Mouse (Mus musculus) layer of hippocampus, adult 11-12 months (tissue): ENCODE data around the gene Lhx8.
A peak's percentile ranks its signal among the peaks of the same experiment; 100 is the strongest.

Experiments
- DNase-seq: peaks from one replicate; pipeline ENCODE4 v3.0.0; 2022; ENCODE audit warnings: low spot score

The Lhx8 gene

DNA sequence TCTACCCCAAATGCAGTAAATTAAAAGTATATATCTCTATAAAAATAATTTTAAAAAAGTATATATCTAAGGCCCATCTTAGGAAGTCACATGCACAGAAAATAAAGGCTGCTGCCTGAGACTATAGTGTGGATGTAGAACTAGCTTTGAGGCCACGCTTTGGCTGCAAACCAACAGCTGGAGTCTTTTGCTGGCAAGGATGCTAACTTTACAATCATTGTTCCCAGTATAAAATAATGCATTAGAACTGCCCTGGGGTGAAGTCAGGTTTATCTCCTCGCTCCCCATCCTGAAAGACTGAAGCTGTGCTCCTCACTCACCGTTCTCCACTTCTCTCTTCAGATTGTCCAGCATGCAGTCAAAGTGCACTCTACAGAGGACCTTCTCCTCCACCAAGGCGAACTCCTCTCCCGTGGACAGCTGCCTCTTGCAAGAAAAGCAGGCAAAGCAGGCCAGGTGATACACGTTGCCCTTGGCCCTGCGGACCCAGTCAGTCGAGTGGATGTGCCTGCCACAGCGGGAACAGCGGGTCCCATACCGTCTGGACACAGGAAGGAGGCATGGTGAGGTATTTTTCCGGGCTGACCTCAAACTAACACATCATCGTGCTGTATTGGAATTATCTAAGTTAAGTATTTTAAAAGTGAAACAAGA is 8.4 kb downstream of the Lhx8 start:
- no peak for DNase-seq

DNA sequence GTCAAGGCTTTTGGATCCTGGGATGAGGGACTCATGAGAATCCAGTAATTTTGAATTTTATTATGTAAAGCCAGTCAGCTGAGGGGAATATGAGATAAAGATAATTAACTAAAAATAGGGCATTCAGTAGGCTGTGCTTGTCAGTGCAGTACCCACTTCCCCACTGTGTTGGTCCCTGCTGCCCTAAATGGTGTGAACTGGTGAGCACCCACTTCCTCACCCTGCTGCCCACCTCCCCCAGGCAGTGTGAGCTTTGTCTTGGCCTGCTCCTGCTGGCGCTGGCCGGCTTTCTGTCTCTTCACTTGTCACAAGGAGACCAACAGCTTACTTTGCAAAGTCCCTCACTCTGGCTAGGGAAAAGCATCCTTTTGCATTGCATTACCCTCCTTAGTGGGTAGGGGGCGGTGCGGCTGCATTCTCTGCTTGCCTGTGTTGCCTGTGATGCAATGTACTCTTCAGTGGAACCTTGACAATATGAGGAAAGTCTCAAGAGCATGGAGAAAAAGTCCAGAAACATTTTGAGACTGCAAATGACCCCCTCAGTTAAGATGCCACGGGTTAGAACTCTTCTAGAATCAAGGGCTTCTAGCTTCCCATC is 12.7 kb downstream of the Lhx8 start:
- no peak for DNase-seq

DNA sequence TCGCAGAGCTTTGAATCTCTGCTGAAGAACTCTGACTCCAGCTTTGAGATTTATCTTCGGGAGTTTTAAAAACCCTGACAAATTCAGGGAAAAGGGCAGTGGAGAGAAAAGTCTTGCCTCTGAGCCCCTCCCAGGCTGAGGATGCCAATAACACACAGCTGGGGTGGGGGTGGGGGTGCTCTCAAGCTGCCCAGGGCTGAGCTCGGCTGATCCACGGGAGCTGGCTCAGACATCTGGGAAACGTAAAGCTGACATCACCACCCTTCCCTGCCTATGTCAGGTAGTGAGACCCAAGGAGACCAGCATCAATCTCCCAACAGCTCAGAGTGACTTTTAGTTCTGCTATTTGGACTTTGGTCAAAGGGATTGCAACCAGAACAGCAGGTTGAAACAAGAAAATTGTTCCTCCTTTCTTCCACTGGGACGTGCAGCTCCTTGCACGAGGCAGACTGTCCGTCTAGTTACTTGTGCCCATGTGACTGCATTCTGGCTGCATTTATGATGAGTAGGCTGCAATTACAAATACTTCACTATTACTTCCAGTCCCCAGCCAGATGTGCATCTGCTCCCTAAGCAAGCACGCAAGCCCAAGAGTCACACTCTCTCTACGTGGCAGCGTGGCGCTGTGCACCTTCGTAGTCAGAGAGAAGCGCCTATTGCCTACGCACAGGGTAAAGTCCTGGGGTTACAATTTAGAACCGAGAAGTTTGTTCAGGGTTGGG is 25.1 kb downstream of the Lhx8 start:
- no peak for DNase-seq

DNA sequence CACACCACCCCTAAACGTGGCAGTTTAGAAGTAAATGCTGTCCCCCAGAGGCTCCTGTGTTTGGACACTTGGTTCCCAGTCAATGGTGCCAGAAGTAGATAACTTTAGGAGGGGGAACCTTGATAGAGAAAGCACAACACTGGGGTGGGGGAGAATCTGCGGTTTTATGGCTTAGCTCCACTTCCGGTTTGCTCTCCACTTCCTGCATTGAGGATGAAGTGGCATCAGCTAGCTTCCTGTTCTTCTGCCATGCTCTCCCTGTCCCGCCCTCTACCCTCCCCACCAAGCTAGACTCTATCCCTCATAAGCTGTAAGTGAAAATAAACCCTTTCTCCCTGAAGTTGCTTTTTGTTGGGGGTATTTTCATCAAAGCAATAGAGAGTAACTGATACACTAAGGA is 29.4 kb downstream of the Lhx8 start:
- no peak for DNase-seq

DNA sequence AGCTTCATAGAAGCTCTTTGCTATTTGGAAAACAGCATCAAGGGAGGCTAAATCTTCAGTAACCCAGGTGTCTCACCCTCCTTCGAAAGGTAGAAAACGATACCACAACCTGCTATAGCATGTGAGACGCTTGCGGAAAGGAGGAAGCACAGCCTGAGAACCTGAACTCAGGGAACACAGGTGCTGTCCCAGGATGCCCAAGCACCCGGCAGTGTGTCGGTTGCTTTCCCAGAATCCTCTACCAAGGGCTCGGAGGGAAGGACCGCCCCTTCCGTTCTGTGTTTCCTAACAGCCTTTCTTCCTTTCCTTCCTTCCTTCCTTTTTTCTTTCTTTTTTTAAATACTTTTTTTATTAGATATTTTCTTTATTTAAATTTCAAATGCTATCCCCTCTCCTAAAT is 30.5 kb downstream of the Lhx8 start:
- no peak for DNase-seq

DNA sequence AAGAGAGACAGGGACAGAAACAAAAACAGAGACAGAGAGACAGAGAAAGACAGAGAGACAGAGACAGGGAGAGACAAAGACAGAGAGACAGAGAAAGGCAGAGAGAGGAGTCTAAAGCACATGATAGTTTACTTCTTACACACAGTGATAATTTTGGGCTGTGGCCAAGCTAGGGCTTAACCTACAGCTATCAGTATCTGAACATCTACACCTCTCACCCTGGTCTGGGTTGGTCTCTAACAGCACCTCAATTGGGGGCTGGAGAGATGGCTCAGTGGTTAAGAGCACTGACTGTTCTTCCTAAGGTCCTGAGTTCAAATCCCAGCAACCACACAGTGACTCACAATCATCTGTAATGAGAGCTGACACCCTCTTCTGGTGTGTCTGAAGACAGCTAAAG is 32.0 kb downstream of the Lhx8 start:
- no peak for DNase-seq

DNA sequence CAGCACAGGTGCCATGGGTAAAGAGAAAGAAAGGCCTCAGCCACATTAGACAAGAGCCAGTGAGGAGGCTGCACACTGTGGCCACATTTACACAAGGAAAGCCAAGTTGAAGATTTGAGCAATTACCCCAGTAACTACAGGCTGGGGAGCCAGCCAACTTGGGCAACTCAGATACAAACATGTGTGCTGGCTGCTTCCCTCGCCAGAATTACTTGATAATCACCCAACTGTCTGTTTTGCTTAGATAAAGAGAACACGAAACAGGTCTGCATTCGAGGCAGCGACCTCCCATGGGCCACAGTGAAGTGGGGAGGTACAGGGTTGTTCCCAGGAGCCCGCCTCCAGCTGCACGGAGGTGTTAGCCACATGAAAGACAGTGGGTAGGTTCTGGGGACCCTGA is 33.0 kb downstream of the Lhx8 start:
- peak; percentile 21 for DNase-seq

DNA sequence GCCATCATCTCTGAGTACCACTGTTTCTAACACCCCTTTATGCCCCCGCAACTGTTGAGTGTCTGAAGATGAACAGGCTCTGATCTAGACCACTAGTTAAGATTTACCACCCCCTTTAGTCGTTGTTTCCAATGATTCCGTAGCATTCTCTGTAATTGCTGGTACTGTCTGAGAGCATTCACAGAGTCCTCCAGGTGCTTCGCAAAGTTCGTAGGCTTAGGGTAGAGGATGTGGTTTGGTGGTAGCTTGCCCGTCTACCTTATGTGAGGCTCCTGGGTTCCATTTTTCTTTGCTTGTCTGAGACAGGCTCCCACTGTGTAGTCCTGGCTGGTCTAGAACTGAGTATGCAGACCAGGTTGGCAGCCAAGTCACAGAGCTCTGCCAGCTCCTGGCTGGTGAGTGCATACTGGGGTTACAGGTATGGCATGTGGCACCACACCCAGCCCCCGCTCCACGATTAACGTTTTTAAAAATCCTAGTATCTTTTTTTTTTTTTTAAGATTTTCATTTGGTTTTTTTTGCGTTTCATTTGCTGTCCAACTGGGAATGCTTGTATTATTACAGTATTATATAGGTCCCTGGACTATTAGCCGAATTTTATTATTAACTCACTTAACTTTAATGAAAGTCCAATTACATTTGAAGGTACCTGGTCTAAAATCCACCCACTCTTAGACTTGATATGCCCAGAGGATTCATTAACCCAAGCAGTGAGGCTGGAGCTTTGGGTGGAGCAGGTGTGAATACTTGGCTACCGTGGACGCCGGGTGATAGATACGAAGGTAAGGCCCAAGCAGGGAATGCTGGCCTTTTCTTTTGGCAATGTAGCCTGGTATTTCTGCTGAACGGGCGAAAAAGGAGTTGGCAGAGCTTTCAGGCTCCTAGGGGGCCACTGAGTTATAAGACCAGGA is 35.3 kb downstream of the Lhx8 start:
- DNase-seq = no peak

DNA sequence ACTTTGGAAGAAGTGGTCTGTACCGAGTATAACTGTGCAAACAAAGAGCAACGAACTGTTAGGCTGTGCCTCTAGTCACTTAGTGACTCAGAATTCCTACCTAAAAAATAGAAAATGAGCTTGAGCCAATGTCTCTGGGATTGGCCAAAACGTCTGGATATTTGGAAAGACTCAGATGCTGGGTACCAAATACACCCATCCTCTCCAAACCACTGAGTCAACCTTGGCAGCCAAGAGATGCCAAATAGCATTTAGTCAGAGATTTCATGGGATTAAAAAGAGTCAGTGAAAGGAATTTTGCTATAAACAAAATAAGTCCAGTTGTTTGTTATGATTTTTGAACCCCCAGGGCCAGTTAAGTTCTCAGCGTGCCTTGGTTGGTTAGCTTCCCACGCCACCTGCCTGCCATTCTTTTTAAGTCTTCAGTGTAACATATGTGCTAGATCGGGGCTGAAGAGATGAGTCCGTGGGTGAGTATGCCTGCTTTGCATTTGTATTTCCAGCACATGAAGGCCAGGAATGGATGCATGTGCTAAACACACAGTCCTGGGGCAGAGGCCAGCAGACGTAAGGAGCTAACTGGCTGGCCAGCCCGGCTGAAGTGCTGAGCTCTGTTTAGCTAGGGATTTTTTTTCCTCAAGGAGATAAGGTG is 36.5 kb downstream of the Lhx8 start:
- DNase-seq = no peak

DNA sequence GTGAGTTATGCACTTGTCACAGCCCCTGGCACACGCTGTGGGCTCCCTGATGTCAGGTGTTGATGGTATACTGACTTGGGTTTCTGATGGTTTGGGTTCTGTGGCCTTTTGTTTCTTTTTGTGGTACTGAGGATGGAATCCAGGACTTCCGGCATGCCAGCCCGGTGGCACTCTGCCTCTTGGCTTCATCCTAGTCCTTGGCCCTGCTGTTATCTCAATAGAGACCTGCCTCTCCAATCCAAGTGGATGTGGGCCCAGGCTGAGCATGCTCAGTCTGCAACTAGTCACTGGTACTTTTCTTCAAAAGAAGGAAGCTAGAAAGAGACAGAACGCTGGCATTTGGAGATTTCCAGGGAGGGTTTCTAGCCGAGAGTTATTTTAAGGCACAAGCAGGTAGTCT is 38.3 kb downstream of the Lhx8 start:
- no peak for DNase-seq

DNA sequence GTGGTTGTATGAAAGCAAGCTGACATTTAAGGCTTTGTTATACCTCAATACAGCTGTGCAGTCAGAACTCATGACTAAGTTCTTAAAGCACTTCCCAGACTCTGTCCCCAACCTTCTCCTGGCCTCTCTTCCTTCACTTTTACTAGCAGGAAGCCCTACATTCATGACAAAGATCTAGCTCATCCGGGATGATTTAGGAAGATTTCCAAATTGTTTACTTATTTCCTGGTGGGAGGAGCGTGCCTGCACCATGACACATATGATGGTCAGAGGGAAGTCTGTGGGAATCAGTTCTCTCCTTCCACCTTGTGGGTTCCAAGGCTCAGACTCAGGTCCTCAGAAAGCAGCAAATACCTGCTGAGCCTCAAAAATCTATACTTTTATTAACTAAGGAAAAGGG is 40.1 kb downstream of the Lhx8 start:
- no peak for DNase-seq

DNA sequence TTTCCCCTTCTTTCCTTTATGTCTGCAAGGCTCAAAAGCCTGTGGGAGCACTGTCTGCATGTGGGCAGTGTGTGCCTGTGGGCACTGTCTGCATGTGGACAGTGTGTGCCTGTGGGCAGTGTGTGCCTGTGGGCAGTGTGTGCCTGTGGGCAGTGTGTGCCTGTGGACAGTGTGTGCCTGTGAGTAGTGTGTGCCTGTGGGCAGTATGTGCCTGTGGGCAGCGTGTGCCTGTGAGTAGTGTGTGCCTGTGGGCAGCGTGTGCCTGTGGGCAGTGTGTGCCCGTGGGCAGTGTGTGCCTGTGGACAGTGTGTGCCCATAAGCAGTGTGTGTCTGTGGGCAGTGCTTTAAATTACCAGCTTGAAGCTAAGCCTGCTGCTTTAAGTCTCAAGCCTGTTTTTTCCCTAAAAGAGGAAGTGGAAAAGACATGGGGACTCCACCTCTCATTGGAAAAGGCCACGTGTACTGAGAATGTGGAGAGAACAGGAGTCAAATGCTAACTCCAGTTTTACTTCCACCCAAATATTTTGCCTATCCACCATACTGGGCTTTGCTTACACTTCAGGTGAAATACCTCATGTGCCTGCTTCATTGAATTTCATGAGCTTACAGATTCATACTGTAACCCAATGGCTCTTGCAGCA is 41.9 kb downstream of the Lhx8 start:
- DNase-seq = no peak

DNA sequence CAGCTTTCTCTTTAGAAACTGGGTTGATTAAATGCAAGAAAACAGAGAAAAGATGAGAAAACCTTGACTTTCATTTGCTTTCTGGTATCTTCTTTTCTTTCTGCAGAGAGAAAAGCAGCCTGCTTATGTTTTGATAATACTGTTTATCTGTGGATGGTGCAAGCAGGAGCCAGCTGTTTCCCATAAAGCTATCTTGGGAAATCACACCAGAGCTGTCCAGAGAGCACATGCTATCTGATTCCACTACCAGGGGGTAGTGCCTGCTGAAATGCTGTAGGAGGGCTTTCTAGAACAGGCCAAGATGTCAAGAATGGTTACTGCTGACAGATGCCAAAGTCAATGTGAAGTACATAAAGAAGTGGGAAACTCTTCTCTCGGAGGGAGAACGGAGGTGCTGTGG is 43.2 kb downstream of the Lhx8 start:
- DNase-seq = no peak

DNA sequence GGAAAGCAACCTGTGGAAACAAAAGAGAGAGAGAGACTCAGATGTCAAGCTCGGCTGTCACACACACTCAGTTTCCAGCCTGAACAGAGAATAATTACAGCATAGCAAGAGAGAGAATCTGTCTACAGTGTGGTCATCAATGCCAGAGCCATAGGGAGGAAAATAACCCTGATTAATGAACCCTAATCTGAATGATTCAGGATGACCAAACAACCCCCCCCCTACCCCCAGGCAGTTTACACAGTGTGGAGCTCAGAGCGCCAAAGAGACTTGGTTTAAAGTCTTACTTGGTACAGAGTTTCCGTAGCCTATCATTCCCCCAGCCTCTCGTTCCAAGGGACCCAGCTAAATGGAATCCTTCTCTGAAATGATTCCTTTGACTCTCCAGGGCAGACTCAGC is 45.1 kb downstream of the Lhx8 start:
- no peak for DNase-seq

DNA sequence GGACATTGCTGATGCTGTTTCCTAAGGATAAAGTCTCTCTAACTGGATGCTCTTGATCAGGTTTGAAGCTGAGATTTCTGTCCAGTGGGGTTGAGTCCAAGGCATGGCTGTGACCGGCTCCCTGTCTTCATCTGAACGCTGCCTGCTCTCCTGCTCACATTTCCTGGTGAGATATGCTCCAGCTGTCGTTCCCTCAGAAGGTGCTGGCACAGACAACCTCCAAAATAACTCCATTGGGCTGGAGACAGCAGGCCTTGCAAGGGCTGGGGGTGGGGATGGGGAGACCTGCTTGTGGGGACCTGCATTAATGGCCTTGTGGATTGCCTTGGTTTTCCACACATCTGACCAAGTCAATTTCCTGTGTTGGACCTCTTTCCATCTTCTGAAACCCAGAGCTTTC is 46.2 kb downstream of the Lhx8 start:
- DNase-seq = no peak

DNA sequence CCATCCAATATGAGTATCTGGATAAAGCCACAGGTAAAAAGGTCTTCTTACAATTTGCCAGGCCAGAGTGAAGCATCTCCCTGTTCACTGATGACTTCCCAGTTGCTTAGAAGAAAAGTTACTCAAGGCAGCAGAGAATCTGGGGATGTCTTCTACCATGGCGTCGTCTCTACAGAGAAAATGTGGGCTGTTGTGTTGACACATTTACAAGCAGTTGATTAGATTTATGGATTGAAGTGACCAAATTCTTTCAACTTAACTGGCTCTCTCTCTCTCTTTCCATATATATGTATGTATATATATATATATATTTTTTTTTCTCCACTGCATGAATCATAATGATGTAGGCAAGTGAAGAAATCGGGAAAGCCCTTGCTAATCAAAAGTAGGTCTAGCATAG is 55.8 kb downstream of the Lhx8 start:
- no peak for DNase-seq

DNA sequence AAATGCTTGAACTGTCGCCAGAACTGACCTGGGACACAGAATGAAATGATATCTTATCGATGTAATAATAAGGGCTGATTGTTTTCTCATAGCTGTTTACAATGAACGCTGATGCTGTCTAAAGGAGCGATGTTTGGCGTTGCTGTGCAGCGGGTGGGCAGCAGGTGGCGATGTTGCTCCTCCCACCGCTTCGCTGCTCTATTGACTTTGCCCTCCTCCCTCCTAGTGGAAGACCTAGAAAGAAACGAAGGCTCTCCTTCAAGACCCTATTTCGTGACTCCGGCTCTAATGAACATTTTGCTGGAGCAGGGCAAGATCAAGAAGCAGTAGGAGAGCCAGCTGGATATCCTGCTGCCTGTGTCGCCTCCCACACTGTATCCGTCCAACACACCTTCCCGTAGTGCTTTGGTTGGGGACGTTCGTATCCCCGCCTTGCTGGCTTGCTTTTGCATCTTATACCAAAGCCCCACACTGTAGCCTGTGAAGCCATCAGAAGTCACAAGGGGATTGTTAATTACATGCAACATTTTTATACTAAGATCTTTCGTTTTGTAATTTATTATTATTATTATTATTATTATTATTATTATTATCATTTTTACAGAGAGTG is 60.6 kb downstream of the Lhx8 start:
- peak; percentile 81 for DNase-seq

DNA sequence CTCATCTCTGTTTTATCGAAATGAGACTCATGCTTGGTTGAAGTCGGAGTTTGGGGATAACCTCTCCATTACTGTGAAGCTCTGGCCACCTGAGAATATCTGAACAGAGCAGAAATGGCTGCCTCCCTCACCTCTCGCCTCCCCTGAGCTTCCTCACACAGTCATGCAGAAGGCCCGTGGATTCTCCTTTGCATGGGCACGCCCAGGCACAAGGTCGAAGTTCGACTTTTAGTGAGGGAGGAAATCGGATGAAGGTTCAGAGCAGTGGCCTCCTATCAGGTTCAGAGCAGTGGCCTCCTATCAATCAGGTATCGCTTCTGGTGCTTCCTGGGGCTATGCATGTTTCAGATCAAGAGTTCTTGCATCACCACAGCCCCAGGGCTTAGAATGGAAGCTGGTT is 62.1 kb downstream of the Lhx8 start:
- no peak for DNase-seq

DNA sequence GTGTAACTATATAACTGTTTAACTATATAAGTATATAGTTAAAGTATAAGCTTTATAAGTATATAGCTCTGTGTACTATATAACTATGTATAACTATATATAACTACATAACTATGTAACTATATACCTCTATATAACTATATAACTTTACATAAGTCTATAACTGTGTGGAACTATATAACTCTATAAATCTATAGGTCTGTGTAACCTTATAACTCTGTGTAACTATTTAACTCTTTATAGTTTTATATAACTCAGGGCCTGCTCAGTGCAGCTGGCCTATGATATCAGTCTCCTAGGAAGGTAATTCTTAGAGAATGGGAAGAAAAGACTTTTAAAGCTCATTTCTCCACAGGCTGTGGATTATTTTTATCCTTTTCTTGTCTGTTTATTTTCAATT is 73.1 kb downstream of the Lhx8 start:
- DNase-seq = no peak
